ENCODE assay signal across 21 mouse cellular contexts in genomic region chr3:122336030-122336429, GRCm38 (mm10). TPM values are rescaled to one million over a fixed set of nuclear protein-coding genes. Genes with fewer than 3 reads are reported as not detected.
DNase-seq lines count a peak whose midpoint lies in the region; ATAC-seq and TF ChIP-seq lines count a peak whose summit lies in the region.
"Had no signal": no experiment of that assay in that cellular context is flagged by ENCODE, and none has a peak within 500 bp of the region (broad histone marks: within the 10 kb centered on the region; RNA-seq: fewer than 3 reads in every experiment).

No protein-coding gene starts in this region.

- 0 out of 2 replicates have a peak, but pooled peaks have one; percentile 39 for ATAC-seq in lung, postnatal 0 days
- ATAC-seq in granulocyte monocyte progenitor cell, adult 5-6 weeks (replicated peaks; ENCODE audit: poor library complexity, severe bottlenecking), result no peak
- ATAC-seq: forebrain, embryonic 14.5 days; forebrain, embryonic 16.5 days had no signal

- 65% methylated on average over 4 of the region's 4 CpGs for WGBS in lung, postnatal 0 days

- H3K9ac ChIP-seq in lung, postnatal 0 days (replicated peaks; ENCODE audit: low read depth), result no peak overlapping the region
- H3K9ac ChIP-seq: embryonic facial prominence, embryonic 12.5 days; forebrain, embryonic 12.5 days had no signal

- H3K9me3 ChIP-seq in lung, postnatal 0 days (ENCODE audit: low read length), result no peaks in the 10 kb centered on the region
- H3K9me3 ChIP-seq: embryonic facial prominence, embryonic 10.5 days; embryonic facial prominence, embryonic 12.5 days; forebrain, embryonic 10.5 days; forebrain, embryonic 12.5 days had no signal

- TF ChIP-seq CTCF in lung, postnatal 0 days (IDR thresholded peaks at IDR 0.05), result no peak

- TF ChIP-seq EP300 in lung, postnatal 0 days (IDR thresholded peaks at IDR 0.05), result no peak

- no peak overlapping the region for H3K4me3 ChIP-seq in lung, postnatal 0 days (ENCODE audit: low read depth, low read length)
- H3K4me3 ChIP-seq: embryonic facial prominence, embryonic 10.5 days; embryonic facial prominence, embryonic 12.5 days; forebrain, embryonic 10.5 days; forebrain, embryonic 12.5 days had no signal

- no peaks in the 10 kb centered on the region for H3K36me3 ChIP-seq in lung, postnatal 0 days (ENCODE audit: insufficient read depth, low read length)
- H3K36me3 ChIP-seq: embryonic facial prominence, embryonic 10.5 days; embryonic facial prominence, embryonic 12.5 days; forebrain, embryonic 10.5 days; forebrain, embryonic 12.5 days had no signal

- DNase-seq in lung, postnatal 0 days (ENCODE audit: low spot score), result peak; percentile 44
- no peak for DNase-seq in lung, postnatal 14 days
- DNase-seq in adipocyte (ENCODE audit: low spot score) (peak; percentile 60), MN1 (ENCODE audit: low spot score) (no peak)
- peak; percentile 62 for DNase-seq in gonadal fat pad, adult 2 months (ENCODE audit: low read depth)
- DNase-seq: adrenal gland, adult 8-10 months; adrenal gland, postnatal 14 days; adrenal gland, postnatal 36 days; cerebellum, adult 11-12 months; cerebellum, adult 2 months; cerebellum, adult 9-10 months; cerebellum, postnatal 10 days; cerebellum, postnatal 25 days had no signal

- H3K4me1 ChIP-seq in lung, postnatal 0 days (ENCODE audit: insufficient read depth, low read depth, low read length), result no peaks in the 10 kb centered on the region

- no peak overlapping the region for H3K27ac ChIP-seq in lung, postnatal 0 days (ENCODE audit: low read length)
- H3K27ac ChIP-seq: embryonic facial prominence, embryonic 10.5 days; embryonic facial prominence, embryonic 12.5 days; forebrain, embryonic 10.5 days; forebrain, embryonic 12.5 days had no signal

- H3K27me3 ChIP-seq in lung, postnatal 0 days (replicated peaks; ENCODE audit: insufficient read depth, low read length), result no peaks in the 10 kb centered on the region
- H3K27me3 ChIP-seq: forebrain, embryonic 12.5 days had no signal

- H3K4me2 ChIP-seq in lung, postnatal 0 days (replicated peaks; ENCODE audit: low read depth, low read length), result no peak overlapping the region
- H3K4me2 ChIP-seq: embryonic facial prominence, embryonic 12.5 days; forebrain, embryonic 12.5 days had no signal

RNA-seq across cellular contexts. Expression of gene Bcar3, which starts 42.1 kb away (rescaled TPM):
- 27.6 and 38.3 TPM in 2 replicates for polyA plus RNA-seq in lung, postnatal 0 days (2015; fragmentation: Nextera tagmentation; extraction: Ambion mirVana)
- polyA plus RNA-seq in gonadal fat pad, adult 2 months (2012; rRNA removed), result 37.5 and 57.8 TPM in 2 replicates
- total RNA-seq in granulocyte monocyte progenitor cell, adult 5-6 weeks (2014; fragmentation: Nextera tagmentation), result not detected in 2 replicates
- 0.77 and 0.86 TPM in 2 replicates for total RNA-seq in granulocyte monocyte progenitor cell, adult 5-6 weeks (2017)
- total RNA-seq: MEL had no signal

Comparison
In these comparisons a context has a peak if more than half of its experiments do, and no peak if none do; other contexts are left out.
1. DNase-seq: peak in lung, postnatal 0 days (single experiment), adipocyte (single experiment) and gonadal fat pad, adult 2 months (single experiment); none in lung, postnatal 14 days (single experiment) and MN1 (single experiment).